Mouse (Mus musculus) cerebellum, adult 18-20 months (tissue): ENCODE results near the gene Mypn.

Experiments
- DNase-seq, 2 experiments: peaks; one replicate each; pipeline ENCODE4 v3.0.0; 2021

Gene Mypn

GRCm38 (mm10) chr10:63098191-63098590 lies 105.6 kb downstream of the Mypn start:
- no peak for DNase-seq

GRCm38 (mm10) chr10:63096757-63097156 lies 107.0 kb downstream of the Mypn start:
- DNase-seq, result no peak

- DNase-seq, result peak; percentile 65 to 74
Measured at GRCm38 (mm10) chr10:63092616-63093550, 110.9 kb downstream of the Mypn start.

- no peak for DNase-seq
Measured at GRCm38 (mm10) chr10:63091915-63092314, 111.8 kb downstream of the Mypn start.

GRCm38 (mm10) chr10:63089758-63090571 lies 113.8 kb downstream of the Mypn start:
- peak; percentile 54 to 56 for DNase-seq

- DNase-seq, result no peak
Measured at GRCm38 (mm10) chr10:63089103-63089757, 114.5 kb downstream of the Mypn start.

GRCm38 (mm10) chr10:63086304-63086703 lies 117.4 kb downstream of the Mypn start:
- DNase-seq, result no peak

- peak; percentile 89 to 92 for DNase-seq
Measured at GRCm38 (mm10) chr10:63065988-63066387, 137.8 kb downstream of the Mypn start.
